Mouse (Mus musculus): ENCODE measurements around the gene Nat10.

GRCm38 (mm10) chr2:103694777-103695563 lies 66.1 kb downstream of the Nat10 start:
- TF ChIP-seq EP300 (IDR thresholded peaks at IDR 0.05) (no peak), CTCF (IDR thresholded peaks at IDR 0.05) (no peak)

Data from lung, postnatal 0 days (tissue).